Mouse (Mus musculus) layer of hippocampus, adult 9-10 months (tissue): ENCODE data around the gene Zfp292.

Experiments
- DNase-seq: peaks from one replicate; pipeline ENCODE4 v3.0.0; 2022; ENCODE audit warnings: low spot score

Gene Zfp292

GRCm38 (mm10) chr4:34882291-34882769 is 430 bp downstream of the Zfp292 start:
- no peak for DNase-seq

GRCm38 (mm10) chr4:34881851-34882250 is 909 bp downstream of the Zfp292 start:
- no peak for DNase-seq

DNA sequence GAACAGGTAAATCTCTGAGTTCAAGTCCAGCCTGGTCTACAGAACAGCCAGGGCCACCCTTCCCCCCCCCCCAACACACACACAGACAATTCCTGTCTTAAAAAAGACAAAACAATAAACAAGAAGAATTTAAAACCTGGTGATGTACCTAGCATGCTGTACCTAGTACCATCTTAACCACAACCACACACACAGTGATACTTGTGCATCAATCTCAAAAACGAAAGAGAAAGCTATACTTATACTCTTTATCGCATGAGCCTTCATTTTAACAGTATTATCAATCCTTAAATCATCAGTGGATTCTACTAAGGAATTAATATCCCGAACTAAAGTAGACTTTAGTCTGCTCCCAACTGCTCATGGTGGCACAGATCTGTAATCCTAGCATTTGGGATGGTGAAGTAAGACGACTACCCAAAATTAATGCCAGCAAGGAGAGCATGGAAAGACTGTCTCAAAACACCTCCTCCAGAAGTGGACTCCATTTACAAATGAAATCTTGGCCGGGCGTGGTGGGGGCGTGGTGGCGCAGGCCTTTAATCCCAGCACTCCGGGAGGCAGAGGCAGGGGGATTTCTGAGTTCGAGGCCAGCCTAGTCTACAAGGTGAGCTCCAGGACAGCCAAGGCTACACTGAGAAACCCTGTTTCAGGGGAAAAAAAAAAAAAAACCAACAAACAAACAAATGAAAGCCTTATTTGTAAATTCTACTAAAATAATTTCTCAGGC is 1.7 kb downstream of the Zfp292 start:
- no peak for DNase-seq

DNA sequence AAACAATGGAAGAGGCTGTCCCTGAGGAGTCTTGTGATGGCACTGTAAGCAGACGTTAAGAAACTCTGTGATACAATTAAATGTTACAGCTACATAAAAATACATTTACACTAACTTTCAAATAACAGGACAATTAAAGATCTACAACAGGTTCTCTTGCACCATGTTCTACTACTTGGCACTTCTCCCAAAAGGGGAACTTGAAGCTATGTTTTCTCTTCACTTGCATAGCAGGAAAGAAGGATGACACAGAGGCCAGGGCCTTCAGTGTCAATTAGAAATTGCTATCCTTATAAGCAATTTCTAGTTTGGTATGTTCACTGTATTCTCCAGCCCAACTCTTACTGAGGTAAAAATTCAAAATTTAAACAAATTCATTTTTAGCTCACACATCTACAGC is 8.5 kb downstream of the Zfp292 start:
- DNase-seq = no peak

- DNase-seq = no peak
Observed at GRCm38 (mm10) chr4:34872896-34873495, 9.8 kb downstream of the Zfp292 start.

GRCm38 (mm10) chr4:34869813-34870212 is 12.9 kb downstream of the Zfp292 start:
- no peak for DNase-seq

DNA sequence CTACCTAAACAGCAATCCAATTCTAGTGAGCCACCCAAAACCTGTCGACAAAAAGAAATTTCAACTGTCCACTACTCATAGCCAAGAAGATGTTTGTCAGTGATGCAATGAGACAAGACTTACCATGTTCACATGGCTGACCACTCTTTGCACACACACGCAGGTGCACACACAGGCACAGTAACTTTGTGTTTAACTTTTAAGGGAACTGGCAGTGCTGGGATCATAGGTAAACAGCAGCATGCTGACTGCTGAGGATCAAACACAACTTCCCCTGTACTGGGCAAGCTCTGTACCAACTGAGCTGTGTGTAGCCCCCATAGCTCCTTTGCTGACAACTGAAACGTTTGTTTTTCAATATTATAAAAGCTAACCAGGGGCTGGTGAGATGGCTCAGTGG is 21.3 kb downstream of the Zfp292 start:
- no peak for DNase-seq

DNA sequence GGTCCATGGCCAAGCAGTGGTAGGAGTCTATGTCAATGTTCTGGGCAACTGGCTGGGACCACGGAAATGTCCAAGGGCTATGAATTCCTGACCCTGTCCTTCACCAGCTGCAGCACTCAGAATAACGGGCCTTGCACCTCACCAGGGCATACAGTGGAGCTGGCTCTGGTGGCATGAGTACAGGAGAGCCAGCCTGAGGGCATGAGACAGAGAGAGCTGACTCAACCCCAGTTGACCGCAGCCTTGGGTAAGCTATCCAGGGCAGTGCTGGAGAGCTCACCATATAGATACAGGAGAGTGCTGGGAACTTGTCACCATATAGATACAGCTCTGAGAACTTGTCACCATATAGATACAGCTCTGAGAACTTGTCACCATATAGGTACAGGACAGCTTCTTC is 23.3 kb downstream of the Zfp292 start:
- no peak for DNase-seq

DNA sequence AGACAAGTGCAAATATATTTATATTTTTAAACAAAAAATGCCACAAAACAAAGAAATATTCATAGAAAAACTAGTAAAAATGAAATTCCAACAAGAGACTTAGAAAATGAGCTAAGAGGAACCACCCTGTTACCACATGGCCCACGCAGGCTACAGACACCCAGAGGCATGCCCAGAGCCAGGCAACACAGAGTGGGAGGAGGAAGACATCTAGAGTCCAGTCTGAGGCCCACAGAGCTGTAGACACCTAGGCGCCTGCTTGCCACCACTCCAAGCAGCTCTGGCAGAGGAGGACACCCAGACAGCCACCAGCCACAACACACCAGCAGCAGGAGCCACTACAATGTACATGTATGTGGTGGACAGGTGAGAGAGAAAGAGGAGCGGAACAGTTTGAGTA is 23.9 kb downstream of the Zfp292 start:
- DNase-seq = no peak

DNA sequence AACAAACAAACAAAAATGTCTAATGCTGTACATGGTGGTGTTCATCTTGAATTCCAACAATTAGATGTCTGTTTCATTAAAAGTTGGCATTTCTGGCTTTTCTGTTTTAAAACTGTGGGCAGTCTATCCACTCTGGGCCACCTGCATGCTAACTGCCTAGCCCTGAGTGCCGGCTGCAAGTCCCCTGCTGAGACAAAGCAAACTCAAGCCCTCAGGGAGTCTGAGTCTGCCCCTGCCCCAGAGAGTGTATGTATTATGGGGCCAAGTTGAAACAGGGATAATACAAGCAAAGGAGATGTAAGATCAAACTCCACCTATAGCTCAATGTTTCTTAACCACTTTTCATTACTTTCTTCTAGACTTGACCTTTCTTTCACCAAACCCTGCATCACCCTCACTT is 26.8 kb downstream of the Zfp292 start:
- no peak for DNase-seq

- no peak for DNase-seq
Observed at GRCm38 (mm10) chr4:34852051-34852450, 30.7 kb downstream of the Zfp292 start.

DNA sequence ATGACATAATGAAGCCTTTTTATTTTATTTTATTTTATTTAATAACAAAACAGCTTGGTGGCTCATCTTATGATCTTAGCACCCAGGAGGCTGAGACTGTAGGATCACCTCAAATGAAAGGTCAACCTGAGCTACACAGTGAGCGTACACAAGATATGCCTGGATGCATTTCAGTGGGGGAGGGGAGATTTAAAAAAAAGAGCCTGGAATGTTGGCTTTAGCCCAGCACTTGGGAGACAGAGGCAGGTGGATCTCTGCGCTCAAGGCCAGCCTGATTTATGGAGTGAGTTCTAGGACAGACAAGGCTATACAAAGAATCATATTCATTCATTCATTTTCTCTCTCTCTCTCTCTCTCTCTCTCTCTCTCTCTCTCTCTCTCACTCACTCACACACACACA is 32.6 kb downstream of the Zfp292 start:
- DNase-seq = no peak

GRCm38 (mm10) chr4:34847679-34848309 is 35.0 kb downstream of the Zfp292 start:
- DNase-seq = no peak

DNA sequence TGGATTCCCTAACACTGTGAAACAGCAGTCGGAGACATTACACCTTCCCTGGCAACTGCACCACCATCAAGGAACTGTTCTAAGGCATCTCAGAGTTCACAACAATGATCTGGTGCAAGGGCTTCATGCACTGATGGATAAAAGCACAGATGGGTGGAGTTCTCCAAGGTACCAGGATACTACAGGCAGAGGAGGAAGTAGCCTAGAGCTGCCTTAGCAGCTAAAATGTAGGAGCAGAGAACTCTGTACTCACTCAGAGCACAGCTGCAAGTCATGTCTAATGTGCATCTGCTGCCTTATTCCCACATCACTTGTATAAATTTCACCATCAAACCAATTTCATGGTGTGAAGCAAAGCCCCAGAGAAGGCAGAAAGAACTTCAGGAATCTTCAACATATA is 38.9 kb downstream of the Zfp292 start:
- no peak for DNase-seq

GRCm38 (mm10) chr4:34842826-34843225 is 39.9 kb downstream of the Zfp292 start:
- no peak for DNase-seq

DNA sequence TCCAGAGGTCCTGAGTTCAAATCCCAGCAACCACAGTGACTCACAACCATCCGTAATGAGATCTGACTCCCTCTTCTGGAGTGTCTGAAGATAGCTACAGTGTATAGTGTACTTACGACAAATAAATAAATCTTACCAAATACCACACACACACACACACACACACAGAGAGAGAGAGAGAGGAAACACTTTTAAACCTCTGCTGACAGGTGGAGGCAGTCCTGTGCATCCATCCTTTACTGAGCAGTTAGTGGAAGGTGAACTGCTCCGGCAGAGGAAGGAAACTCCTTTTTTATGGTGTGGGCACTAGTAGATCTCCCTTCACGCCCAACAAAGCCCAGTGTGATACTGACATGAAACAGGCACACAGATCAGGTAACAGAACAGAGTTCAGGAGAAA is 51.3 kb downstream of the Zfp292 start:
- DNase-seq = no peak

DNA sequence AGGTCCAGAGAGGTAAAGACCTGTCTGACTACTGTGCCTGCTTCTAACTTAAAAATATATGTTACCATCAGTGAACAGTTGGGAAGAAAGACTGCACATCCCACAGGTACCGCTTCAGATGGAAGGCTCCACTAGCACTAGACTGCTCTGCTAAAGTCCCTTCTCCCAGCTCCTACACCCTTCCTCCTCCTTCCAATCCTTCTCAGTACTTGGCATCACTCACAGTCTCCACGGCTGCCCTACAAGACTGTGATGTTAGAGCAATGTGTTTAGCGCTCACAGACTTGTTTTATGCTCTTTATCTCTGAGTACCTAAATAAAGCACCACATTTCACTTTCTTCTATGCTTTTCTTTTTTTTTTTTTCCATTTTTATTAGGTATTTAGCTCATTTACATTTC is 53.3 kb downstream of the Zfp292 start:
- DNase-seq = no peak

GRCm38 (mm10) chr4:34823901-34824300 is 58.9 kb downstream of the Zfp292 start:
- no peak for DNase-seq

- no peak for DNase-seq
Observed at GRCm38 (mm10) chr4:34819904-34820303, 62.9 kb downstream of the Zfp292 start.

- DNase-seq = no peak
Observed at GRCm38 (mm10) chr4:34801166-34802034, 81.4 kb downstream of the Zfp292 start.

- DNase-seq = no peak
Observed at GRCm38 (mm10) chr4:34798005-34798404, 84.8 kb downstream of the Zfp292 start.

- DNase-seq = no peak
Observed at GRCm38 (mm10) chr4:34797294-34797983, 85.3 kb downstream of the Zfp292 start.
